Mouse (Mus musculus): Measurements from ENCODE around the gene Nectin2.
"Not testable (repeated sequence)": the region's sequence is repeated elsewhere in the genome, so short reads cannot be mapped to it uniquely, and the experiment has no call there.

The Nectin2 gene

GRCm38 (mm10) chr7:19750217-19751069 is at the start of gene Nectin2:
Gene Nectin2 (minus strand): TSS chr7:19750483.
- peak; percentile 82 for DNase-seq (ENCODE audit: low spot score)

GRCm38 (mm10) chr7:19796697-19797588 is 46.7 kb upstream of the Nectin2 start, which contains the start of gene Cblc:
Gene Cblc (minus strand): TSS chr7:19796809.
- peak; percentile 45 for DNase-seq (ENCODE audit: low spot score)

- no peak for DNase-seq (ENCODE audit: low spot score)
These were observed 46.0 kb upstream of the Nectin2 start for GRCm38 (mm10) chr7:19796254-19796653.

- no peak for DNase-seq (ENCODE audit: low spot score)
These were observed 45.0 kb upstream of the Nectin2 start for GRCm38 (mm10) chr7:19795236-19795635.

- no peak for DNase-seq (ENCODE audit: low spot score)
These were observed 42.7 kb upstream of the Nectin2 start for GRCm38 (mm10) chr7:19792701-19793630.

GRCm38 (mm10) chr7:19791504-19791903 is 41.2 kb upstream of the Nectin2 start:
- DNase-seq (ENCODE audit: low spot score) = not testable (repeated sequence)

GRCm38 (mm10) chr7:19789904-19790347 is 39.6 kb upstream of the Nectin2 start:
- peak; percentile 85 for DNase-seq (ENCODE audit: low spot score)

GRCm38 (mm10) chr7:19785874-19786458 is 35.7 kb upstream of the Nectin2 start:
- no peak for DNase-seq (ENCODE audit: low spot score)

GRCm38 (mm10) chr7:19784764-19785535 is 34.7 kb upstream of the Nectin2 start:
- DNase-seq (ENCODE audit: low spot score) = no peak

- DNase-seq (ENCODE audit: low spot score) = no peak
These were observed 33.3 kb upstream of the Nectin2 start for GRCm38 (mm10) chr7:19783630-19784029.

GRCm38 (mm10) chr7:19782645-19783044 is 32.4 kb upstream of the Nectin2 start:
- DNase-seq (ENCODE audit: low spot score) = no peak

GRCm38 (mm10) chr7:19781741-19782140 is 31.5 kb upstream of the Nectin2 start:
- no peak for DNase-seq (ENCODE audit: low spot score)

- no peak for DNase-seq (ENCODE audit: low spot score)
These were observed 29.6 kb upstream of the Nectin2 start for GRCm38 (mm10) chr7:19779903-19780302.

- DNase-seq (ENCODE audit: low spot score) = no peak
These were observed 28.4 kb upstream of the Nectin2 start for GRCm38 (mm10) chr7:19778645-19779044.

- DNase-seq (ENCODE audit: low spot score) = no peak
These were observed 26.9 kb upstream of the Nectin2 start for GRCm38 (mm10) chr7:19777049-19777723.

- no peak for DNase-seq (ENCODE audit: low spot score)
These were observed 21.4 kb upstream of the Nectin2 start for GRCm38 (mm10) chr7:19771682-19772081.

- DNase-seq (ENCODE audit: low spot score) = no peak
These were observed 20.7 kb upstream of the Nectin2 start, which contains the start of gene Bcam for GRCm38 (mm10) chr7:19770984-19771391. Gene Bcam (minus strand): TSS chr7:19771016.

- peak; percentile 38 for DNase-seq (ENCODE audit: low spot score)
These were observed 20.1 kb upstream of the Nectin2 start for GRCm38 (mm10) chr7:19770375-19770754.
